Mouse (Mus musculus) liver, embryonic 14.5 days (tissue): ENCODE data around the gene Tmod4.

Experiments
- CTCF ChIP-seq: IDR thresholded peaks from 2 replicates; pipeline ENCODE4 v1.5.1; 2016; ENCODE audit warnings: antibody characterized with exemption, low read depth, control low read depth
- EP300 ChIP-seq: IDR thresholded peaks from 2 replicates; pipeline ENCODE4 v1.6.1; 2016; ENCODE audit warnings: antibody characterized with exemption, low read depth

DNA sequence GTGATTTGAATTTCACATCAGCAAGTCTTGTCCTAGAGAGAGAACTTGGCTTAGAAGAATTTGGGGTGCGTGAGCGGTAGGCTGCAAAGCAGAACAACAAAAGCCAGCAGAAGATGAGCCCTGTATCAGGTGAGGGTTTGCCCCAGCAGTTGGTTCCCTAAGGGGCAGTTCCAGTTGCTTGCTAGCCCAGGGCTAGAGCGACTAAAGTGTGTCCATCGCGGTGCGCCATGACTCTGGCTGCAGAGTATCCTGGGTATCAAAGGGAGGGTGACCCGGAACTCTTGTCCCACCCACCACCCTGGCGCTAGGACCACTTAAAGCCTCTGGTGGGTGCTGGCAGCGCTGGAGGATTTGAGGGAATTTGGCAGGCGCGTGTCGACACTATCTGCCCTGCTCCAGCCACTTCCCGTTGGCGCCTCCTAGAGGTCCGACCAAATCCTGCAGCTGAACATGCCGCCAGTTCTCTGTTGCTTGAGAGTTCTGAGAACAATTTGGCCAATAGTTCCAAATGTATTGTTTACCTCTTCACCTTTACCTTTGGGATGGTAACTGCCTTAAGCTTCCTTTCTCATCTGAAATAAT is 49.8 kb downstream of the Tmod4 start:
- TF ChIP-seq CTCF (peak; percentile 95), EP300 (no peak)
